Mouse (Mus musculus) cortical plate, adult 2 months (tissue): ENCODE results near the gene Nkx2-5.

Experiments used
- CTCF ChIP-seq: fragments of 200-500 bp; IDR thresholded peaks from 2 replicates; pipeline ENCODE4 v1.5.1; 2011; ENCODE audit warnings: mild to moderate bottlenecking, control low read depth, low read length; ENCODE audit not compliant: insufficient read depth; ENCODE audit errors: extremely low read depth
- POLR2A ChIP-seq: fragments of 200-500 bp; IDR thresholded peaks from 2 replicates; pipeline ENCODE4 v1.6.1; 2011; ENCODE audit warnings: mild to moderate bottlenecking, low read length, control low read depth; ENCODE audit not compliant: insufficient read depth; ENCODE audit errors: extremely low read depth

DNA sequence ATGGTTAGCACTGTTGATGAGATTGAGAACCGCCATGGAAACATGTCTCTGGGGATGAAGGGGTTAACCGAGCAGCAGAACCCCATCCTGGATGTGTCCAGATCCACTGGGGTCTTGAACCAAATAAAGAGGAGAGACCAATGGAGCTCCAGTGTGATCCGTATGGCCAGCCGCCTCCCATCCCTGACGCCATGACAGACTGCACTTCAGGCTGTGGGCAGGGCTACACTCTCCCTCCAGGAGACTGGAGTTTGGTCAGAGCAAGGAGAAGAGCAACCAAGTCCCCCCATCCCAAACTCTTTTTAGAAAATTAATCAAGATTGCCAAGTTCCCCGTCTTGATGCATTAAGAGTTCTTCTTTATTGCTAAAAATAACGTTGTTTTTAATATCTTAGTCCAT, 33.1 kb upstream of the Nkx2-5 start:
- TF ChIP-seq CTCF (no peak), POLR2A (no peak)
